Mouse (Mus musculus): Measurements from ENCODE around the gene Per2.

Per2 gene

GRCm38 (mm10) chr1:91430761-91431160, 28.4 kb downstream of the Per2 start:
- no peak for DNase-seq (ENCODE audit: low spot score)

GRCm38 (mm10) chr1:91429212-91429611, 29.9 kb downstream of the Per2 start:
- no peak for DNase-seq (ENCODE audit: low spot score)

GRCm38 (mm10) chr1:91428614-91429013, 30.5 kb downstream of the Per2 start:
- DNase-seq (ENCODE audit: low spot score), result peak; percentile 89

GRCm38 (mm10) chr1:91426397-91426796, 32.7 kb downstream of the Per2 start:
- DNase-seq (ENCODE audit: low spot score), result no peak

- DNase-seq (ENCODE audit: low spot score), result no peak
Observed at GRCm38 (mm10) chr1:91420601-91421065, 38.5 kb downstream of the Per2 start.

GRCm38 (mm10) chr1:91419862-91420600, 39.1 kb downstream of the Per2 start:
- no peak for DNase-seq (ENCODE audit: low spot score)

GRCm38 (mm10) chr1:91417991-91418390, 41.1 kb downstream of the Per2 start:
- DNase-seq (ENCODE audit: low spot score), result no peak

GRCm38 (mm10) chr1:91415311-91415710, 43.8 kb downstream of the Per2 start:
- no peak for DNase-seq (ENCODE audit: low spot score)

- DNase-seq (ENCODE audit: low spot score), result no peak
Observed at GRCm38 (mm10) chr1:91414903-91415302, 44.2 kb downstream of the Per2 start.

- peak; percentile 71 for DNase-seq (ENCODE audit: low spot score)
Observed at GRCm38 (mm10) chr1:91413898-91414594, 45.1 kb downstream of the Per2 start, which contains the start of gene Hes6. Gene Hes6, minus strand, starts transcription at chr1:91414038.

- no peak for DNase-seq (ENCODE audit: low spot score)
Observed at GRCm38 (mm10) chr1:91413536-91413897, 45.6 kb downstream of the Per2 start.

GRCm38 (mm10) chr1:91413030-91413506, 46.1 kb downstream of the Per2 start:
- peak; percentile 93 for DNase-seq (ENCODE audit: low spot score)

GRCm38 (mm10) chr1:91412286-91413029, 46.7 kb downstream of the Per2 start:
- DNase-seq (ENCODE audit: low spot score), result peak; percentile 25

GRCm38 (mm10) chr1:91411631-91412285, 47.4 kb downstream of the Per2 start:
- DNase-seq (ENCODE audit: low spot score), result no peak

- no peak for DNase-seq (ENCODE audit: low spot score)
Observed at GRCm38 (mm10) chr1:91407819-91408218, 51.3 kb downstream of the Per2 start.

GRCm38 (mm10) chr1:91405406-91406169, 53.5 kb downstream of the Per2 start:
- no peak for DNase-seq (ENCODE audit: low spot score)

GRCm38 (mm10) chr1:91404976-91405375, 54.1 kb downstream of the Per2 start:
- no peak for DNase-seq (ENCODE audit: low spot score)

GRCm38 (mm10) chr1:91398260-91399062, 60.7 kb downstream of the Per2 start, which contains the start of gene Ilkap:
Gene Ilkap, minus strand, starts transcription at chr1:91398815.
- DNase-seq (ENCODE audit: low spot score), result peak; percentile 80

GRCm38 (mm10) chr1:91397927-91398259, 61.2 kb downstream of the Per2 start:
- no peak for DNase-seq (ENCODE audit: low spot score)

GRCm38 (mm10) chr1:91390369-91390768, 68.8 kb downstream of the Per2 start:
- no peak for DNase-seq (ENCODE audit: low spot score)
